Mouse (Mus musculus) liver, adult 2 months (tissue): ENCODE measurements around the gene Mael.

Source experiments
- CTCF ChIP-seq: fragments of 200-500 bp; IDR thresholded peaks from 2 replicates; pipeline ENCODE4 v1.5.1; 2011; ENCODE audit warnings: low read depth, low read length, control low read depth
- POLR2A ChIP-seq: fragments of 200-500 bp; IDR thresholded peaks from 2 replicates; pipeline ENCODE4 v1.6.1; 2011; ENCODE audit warnings: low read length, control low read depth; ENCODE audit not compliant: insufficient read depth; ENCODE audit errors: extremely low read depth

GRCm38 (mm10) chr1:166158664-166159063 is 79.9 kb downstream of the Mael start:
- TF ChIP-seq CTCF (no peak), POLR2A (no peak)
